ENCODE assay signal across 8 mouse cellular contexts in genomic region chr11:50768995-50769749, GRCm38 (mm10). TPM values are rescaled to one million over a fixed set of nuclear protein-coding genes. Genes with fewer than 3 reads are reported as not detected.
A peak's percentile ranks its signal among the peaks of the same experiment; 100 is the strongest.
DNase-seq lines count a peak whose midpoint lies in the region; ATAC-seq lines count a peak whose summit lies in the region.

No protein-coding gene starts in this region.

- H3K4me1 ChIP-seq in hindbrain, embryonic 16.5 days (ENCODE audit: control insufficient read depth, insufficient read depth, low read depth, low read length) = peaks cover 5% of the 10 kb centered on the region

- peak overlapping the region; percentile 30 for H3K4me3 ChIP-seq in hindbrain, embryonic 16.5 days (ENCODE audit: low read length)

- H3K9ac ChIP-seq in hindbrain, embryonic 16.5 days (ENCODE audit: low read depth, low read length) = peak overlapping the region; percentile 55

- no peaks in the 10 kb centered on the region for H3K36me3 ChIP-seq in hindbrain, embryonic 16.5 days (ENCODE audit: control insufficient read depth, insufficient read depth, low read length)

- no peaks in the 10 kb centered on the region for H3K9me3 ChIP-seq in hindbrain, embryonic 16.5 days (ENCODE audit: control insufficient read depth, low read length)

- DNase-seq in R1 (ENCODE audit: low read depth, low spot score) = peak; percentile 93
- peak; percentile 94 to 96 for DNase-seq in cerebellum, postnatal 14 days
- DNase-seq in gastrocnemius, adult 18-20 months (ENCODE audit: low spot score) = peak; percentile 91
- DNase-seq in left cerebral cortex, adult 18-20 months (ENCODE audit: low spot score in 2 of 2) = peak; percentile 89 to 95
- peak; percentile 86 to 90 for DNase-seq in lung, postnatal 4 days
- peak; percentile 81 for DNase-seq in retina, postnatal 7 days (ENCODE audit: low read depth, low spot score)
- DNase-seq in urinary bladder, adult 18-20 months (ENCODE audit: low spot score in 2 of 2) = peak; percentile 76 to 77

- H3K4me2 ChIP-seq in hindbrain, embryonic 16.5 days (ENCODE audit: low read length) = peak overlapping the region; percentile 58

- WGBS in hindbrain, embryonic 16.5 days = 11% methylated on average over 14 of the region's 14 CpGs

- peak overlapping the region; percentile 40; the same call in 1 of the 2 replicates for H3K27ac ChIP-seq in hindbrain, embryonic 16.5 days (ENCODE audit: low read depth, low read length)

- ATAC-seq in hindbrain, embryonic 16.5 days = peak; percentile 92

- H3K27me3 ChIP-seq in hindbrain, embryonic 16.5 days (replicated peaks; ENCODE audit: control insufficient read depth, insufficient read depth, low read length) = no peaks in the 10 kb centered on the region

RNA-seq across cellular contexts. Expression of gene Zfp354c, which starts 58.4 kb away (rescaled TPM):
- 1 to 10 TPM; 3.6 to 4.6 TPM for total RNA-seq in gastrocnemius, adult 18-20 months (2021)
- 45.5 and 55.0 TPM in 2 replicates for polyA plus RNA-seq in hindbrain, embryonic 16.5 days (2015; fragmentation: Nextera tagmentation; extraction: Ambion mirVana)
- total RNA-seq in left cerebral cortex, adult 18-20 months (2021) = 10 to 100 TPM; 45.4 to 47.2 TPM

Comparison
In these comparisons a context has a peak if more than half of its experiments do, and no peak if none do; other contexts are left out.
1. Peak in every context shown above with its lines: DNase-seq, ATAC-seq, H3K4me3 ChIP-seq and H3K27ac ChIP-seq.
2. RNA of gene Zfp354c, which starts 58.4 kb away (total RNA-seq): 45.4 to 47.2 TPM in left cerebral cortex, adult 18-20 months; 3.6 to 4.6 TPM in gastrocnemius, adult 18-20 months; every median in the first group is over 4 times any median in the second.